Mouse (Mus musculus) heart, postnatal 10 days (tissue): ENCODE measurements around the gene Evl. TPM values are rescaled to one million over a fixed set of nuclear protein-coding genes. Genes with fewer than 3 reads are reported as not detected.

Experiments
- DNase-seq, 2 experiments: peaks; one replicate each; pipeline ENCODE4 v3.0.0; 2021
- intact Hi-C: fragments of 180-260 bp; cut with DNase I; formaldehyde crosslinking; loops from one replicate; pipeline ENCODE4 v1.15.1; 2025
- total RNA-seq, 2 experiments: library from RNA; stranded (reverse); gene quantifications; 2 replicates each; pipeline ENCODE4 v1.2.3; 2021

The Evl gene
- total RNA-seq, 2 experiments from 2014 or later, result 116 to 118 TPM

GRCm38 (mm10) chr12:108583775-108584174 is 29.3 kb downstream of the Evl start:
- no peak for DNase-seq
- intact Hi-C loops, result no loop called here

- intact Hi-C loops, result no loop called here
- no peak for DNase-seq
Observed at GRCm38 (mm10) chr12:108590131-108590530, 35.6 kb downstream of the Evl start.

DNA sequence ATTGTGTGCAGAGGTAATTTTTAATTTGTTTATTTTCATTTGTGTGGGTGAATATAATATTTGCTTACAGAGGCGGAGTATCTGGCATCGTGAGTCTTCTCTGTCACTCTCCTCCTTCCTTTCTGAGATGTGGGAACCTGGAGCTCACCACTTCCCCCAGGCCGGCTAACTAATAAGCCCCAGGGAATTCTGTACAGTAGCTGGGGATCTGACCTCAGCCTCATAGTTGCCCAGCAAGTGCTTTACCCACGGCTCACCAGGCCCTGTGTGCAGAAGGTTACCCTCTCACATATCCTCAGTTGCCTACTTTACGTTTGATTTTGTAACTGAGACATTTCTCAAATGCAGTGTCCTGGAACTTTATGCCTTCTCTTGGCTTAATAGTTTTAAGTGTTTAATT is 37.1 kb downstream of the Evl start:
- DNase-seq, result no peak
- intact Hi-C loops, result no loop called here

GRCm38 (mm10) chr12:108592866-108593265 is 38.3 kb downstream of the Evl start:
- DNase-seq, result no peak
- intact Hi-C loops, result no loop called here

DNA sequence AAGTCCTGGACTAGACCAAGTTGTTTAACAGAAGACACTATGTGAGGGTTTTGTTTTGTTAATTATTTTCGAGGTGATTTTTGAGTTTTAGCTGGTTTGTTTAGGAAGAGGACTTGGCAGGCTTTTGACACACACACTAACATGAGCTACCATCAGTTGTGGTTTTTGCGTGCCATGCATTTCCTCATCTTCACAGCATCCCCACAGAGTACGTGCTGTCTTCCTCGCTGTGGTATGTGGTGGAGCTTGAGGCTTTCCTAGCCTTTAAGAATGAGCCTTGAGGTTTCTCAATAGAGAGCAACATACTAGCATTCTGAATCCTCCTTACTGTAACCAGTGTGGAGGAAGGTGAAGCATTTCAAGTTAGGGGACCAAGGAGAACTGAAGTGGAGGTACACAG is 46.3 kb downstream of the Evl start:
- intact Hi-C loops, result no loop called here
- no peak for DNase-seq

DNA sequence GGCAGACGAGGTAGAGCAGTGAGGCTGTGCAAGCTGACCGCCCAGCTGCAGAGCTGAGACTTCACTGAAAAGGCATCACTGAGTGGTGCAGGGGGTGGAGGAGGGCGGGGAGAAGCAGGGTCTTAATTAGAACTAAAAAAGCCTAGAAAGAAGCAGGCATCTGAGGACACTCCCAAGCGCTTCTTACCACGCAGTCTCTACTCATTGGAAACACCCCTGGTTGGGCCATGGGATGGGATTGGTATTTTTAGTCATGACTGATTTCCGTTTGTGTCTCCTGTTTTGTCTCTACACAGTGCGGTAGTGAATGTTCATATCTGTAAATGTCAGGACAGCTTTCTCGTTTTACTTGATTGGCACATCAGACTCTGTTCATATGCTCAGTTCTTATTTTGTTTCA is 46.8 kb downstream of the Evl start:
- peak in 1 of 2 experiments; percentile 9 for DNase-seq
- intact Hi-C loops, result no loop called here

DNA sequence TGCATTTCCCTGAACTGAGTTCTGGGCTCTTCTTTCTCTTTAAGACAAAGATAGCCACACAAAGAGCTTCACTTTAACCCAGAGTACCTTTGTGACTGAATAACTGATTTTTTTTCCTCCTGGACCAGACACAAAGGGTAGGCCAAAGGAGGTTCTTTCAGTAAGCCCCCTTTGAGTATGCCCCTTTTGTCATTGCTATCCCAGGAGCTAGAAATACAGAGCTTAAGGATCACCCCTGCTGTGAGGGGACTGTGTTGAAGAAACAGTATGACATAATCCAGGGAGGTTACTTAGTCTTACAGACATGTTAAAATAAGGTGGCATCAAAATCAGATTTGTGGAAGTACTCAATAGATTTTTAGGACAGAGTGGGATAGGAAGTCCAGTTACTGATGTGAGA is 50.0 kb downstream of the Evl start:
- DNase-seq, result no peak
- intact Hi-C loops, result no loop called here

- intact Hi-C loops, result no loop called here
- peak in 1 of 2 experiments; percentile 16 for DNase-seq
Observed at GRCm38 (mm10) chr12:108605521-108606281, 51.2 kb downstream of the Evl start.

- intact Hi-C loops, result no loop called here
- no peak for DNase-seq
Observed at GRCm38 (mm10) chr12:108606321-108606720, 51.8 kb downstream of the Evl start.

DNA sequence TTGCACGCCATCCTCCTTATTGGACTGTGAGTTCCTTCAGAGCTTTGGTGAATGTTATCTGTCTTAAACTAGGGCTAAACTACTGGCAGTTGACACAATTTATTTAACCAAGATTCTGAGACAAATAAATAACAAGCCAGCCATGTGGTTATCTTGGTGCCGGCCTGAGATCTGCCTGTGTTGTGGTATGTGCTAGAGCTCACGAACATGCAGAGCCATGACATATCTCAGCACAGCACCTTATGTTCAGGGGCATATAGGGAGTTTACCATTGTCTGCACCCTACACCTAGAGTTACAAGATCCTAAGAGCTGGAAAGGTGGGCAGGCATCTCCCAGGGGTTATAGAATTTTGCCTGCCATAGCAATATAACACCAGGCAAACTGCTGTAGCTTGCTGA is 54.9 kb downstream of the Evl start:
- no peak for DNase-seq

DNA sequence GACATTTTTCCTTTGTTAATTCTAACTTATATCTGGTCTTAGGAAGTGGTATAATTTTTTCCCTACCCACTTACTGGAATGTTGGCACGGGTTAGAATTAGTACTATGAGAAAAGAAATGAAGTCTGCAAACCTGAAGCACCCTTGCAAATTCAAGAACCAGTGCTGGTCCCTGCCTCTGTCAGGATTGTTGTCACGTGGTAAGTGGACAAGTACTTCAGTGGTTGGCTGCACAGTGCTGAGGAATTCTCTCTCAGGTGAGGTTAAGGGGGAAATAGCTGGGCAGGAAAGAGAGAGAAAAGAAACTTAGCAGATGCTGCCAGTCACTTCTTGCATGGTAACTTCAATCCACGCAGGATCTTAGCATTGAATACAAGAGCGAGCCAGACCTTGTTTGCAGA is 55.7 kb downstream of the Evl start:
- DNase-seq, result no peak
- intact Hi-C loops, result no loop called here

More for the DNA sequence above, 54.9 kb downstream of the Evl start:
- intact Hi-C loops, result no loop called here

GRCm38 (mm10) chr12:108613081-108613480 is 58.6 kb downstream of the Evl start:
- peak; percentile 68 to 77 for DNase-seq
- intact Hi-C loops, result loop anchor here (1.0 kb wide), 1 partner anchor 144 kb away; no protein-coding TSS in a partner anchor

DNA sequence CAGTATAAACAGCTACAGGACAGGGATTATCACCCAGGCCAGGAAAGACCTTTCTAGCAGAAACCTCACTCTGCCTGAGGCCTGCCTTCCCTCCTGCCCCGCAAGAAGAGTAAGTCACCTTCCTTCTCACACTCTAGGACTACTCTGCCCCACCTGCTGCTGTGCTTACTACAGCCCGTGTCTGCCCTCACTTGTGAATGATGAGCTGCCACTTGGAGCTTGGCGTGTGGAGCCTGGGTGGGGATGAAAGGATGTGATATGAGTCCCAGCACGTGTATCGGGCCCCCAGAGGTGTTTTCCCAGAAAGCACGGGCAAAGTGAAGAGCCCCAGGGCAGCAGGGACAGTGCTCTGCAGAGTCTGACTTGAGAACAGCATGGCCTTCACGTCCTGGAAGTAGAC is 63.0 kb downstream of the Evl start:
- no peak for DNase-seq
- intact Hi-C loops, result no loop called here

- DNase-seq, result no peak
- intact Hi-C loops, result no loop called here
Observed at GRCm38 (mm10) chr12:108619853-108620416, 65.4 kb downstream of the Evl start.

DNA sequence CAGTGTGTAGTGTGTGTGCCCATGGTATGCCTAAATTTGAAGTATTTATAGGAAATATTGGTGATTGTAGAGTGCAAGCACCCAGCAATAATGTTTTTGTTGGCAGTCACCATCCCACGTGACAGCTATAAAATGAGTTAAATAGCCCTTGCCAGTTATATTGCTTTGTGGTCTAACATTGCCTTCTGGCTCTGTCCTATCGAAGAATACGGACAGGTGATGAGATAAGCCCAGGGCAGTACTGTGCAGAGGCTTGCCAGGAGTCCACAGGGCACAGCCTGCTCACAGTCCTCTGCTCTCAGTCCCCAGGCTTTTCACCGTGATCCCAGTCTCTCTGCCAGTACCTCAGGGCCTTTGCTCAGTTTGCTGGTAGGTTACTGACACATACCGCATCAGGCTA is 67.9 kb downstream of the Evl start:
- DNase-seq, result no peak
- intact Hi-C loops, result no loop called here

- intact Hi-C loops, result no loop called here
- no peak for DNase-seq
Observed at GRCm38 (mm10) chr12:108629556-108629955, 75.0 kb downstream of the Evl start.

- intact Hi-C loops, result no loop called here
Observed at GRCm38 (mm10) chr12:108630741-108631688, 76.5 kb downstream of the Evl start.

GRCm38 (mm10) chr12:108632501-108632900 is 78.0 kb downstream of the Evl start:
- intact Hi-C loops, result no loop called here
- DNase-seq, result no peak

More at GRCm38 (mm10) chr12:108630741-108631688, 76.5 kb downstream of the Evl start:
- DNase-seq, result peak in 1 of 2 experiments; percentile 20

- intact Hi-C loops, result no loop called here
- DNase-seq, result no peak
Observed at GRCm38 (mm10) chr12:108634031-108634430, 79.5 kb downstream of the Evl start.

DNA sequence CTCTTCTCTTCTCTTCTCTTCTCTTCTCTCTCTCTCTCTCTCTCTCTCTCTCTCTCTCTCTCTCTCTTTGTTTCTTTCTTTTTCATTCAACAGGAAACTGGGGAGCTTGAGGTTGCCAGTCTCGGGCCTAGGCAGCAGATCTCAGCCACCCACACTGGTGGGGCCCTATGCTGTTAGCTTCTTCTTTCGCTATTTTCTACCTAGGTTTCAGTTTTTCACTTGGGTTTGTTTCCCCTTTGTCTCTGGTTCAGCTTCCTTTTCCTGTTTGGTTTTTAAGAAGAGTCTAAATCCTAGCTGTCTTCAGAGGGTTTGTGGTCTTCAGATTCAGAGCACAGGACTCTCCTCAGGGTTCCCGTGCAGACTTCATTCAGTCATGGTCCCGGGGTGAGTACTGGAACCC is 81.0 kb downstream of the Evl start:
- intact Hi-C loops, result no loop called here

GRCm38 (mm10) chr12:108637440-108637839 is 82.9 kb downstream of the Evl start:
- no peak for DNase-seq

More for the DNA sequence above, 81.0 kb downstream of the Evl start:
- no peak for DNase-seq

More at GRCm38 (mm10) chr12:108637440-108637839, 82.9 kb downstream of the Evl start:
- intact Hi-C loops, result no loop called here
